Mouse (Mus musculus): ENCODE data around the gene Ctsll3. TPM values are rescaled to one million over a fixed set of nuclear protein-coding genes. Genes with fewer than 3 reads are reported as not detected.

The Ctsll3 gene
- not detected for total RNA-seq (2021)
- long read RNA-seq, experiment 1 = 0 reads
- long read RNA-seq, experiment 2 = 0 reads

- no peak for DNase-seq (ENCODE audit: low spot score in 2 of 2)
Observed at GRCm38 (mm10) chr13:60802749-60803148, at the start of gene Ctsll3. TSS of gene Ctsll3 (minus strand) at chr13:60802849.

- no peak for DNase-seq (ENCODE audit: low spot score in 2 of 2)
Observed at GRCm38 (mm10) chr13:60848241-60849120, 45.8 kb upstream of the Ctsll3 start.

- no peak for DNase-seq (ENCODE audit: low spot score in 2 of 2)
Observed at GRCm38 (mm10) chr13:60843153-60843552, 40.5 kb upstream of the Ctsll3 start.

DNA sequence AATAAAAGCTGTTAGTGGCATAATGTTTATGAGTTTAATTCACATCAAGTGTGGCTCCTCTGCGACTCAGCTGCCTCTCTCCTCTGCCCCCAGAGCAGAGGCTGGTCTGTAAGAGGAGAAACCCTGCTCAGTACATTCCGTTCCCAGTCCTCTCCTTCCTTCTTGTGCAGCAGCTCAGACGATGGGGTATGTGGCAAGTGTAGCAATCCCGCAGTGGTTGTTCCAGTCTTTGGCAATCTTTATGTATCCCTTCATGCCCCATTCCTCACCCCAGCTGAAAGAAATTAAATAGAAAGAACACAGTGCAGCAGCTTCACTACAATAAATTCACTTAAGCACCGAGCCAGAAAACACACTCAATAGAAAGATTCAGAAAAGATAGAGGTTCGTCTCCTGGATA lies 40.1 kb upstream of the Ctsll3 start:
- no peak for DNase-seq (ENCODE audit: low spot score in 2 of 2)

GRCm38 (mm10) chr13:60839353-60839902 lies 36.8 kb upstream of the Ctsll3 start:
- no peak for DNase-seq (ENCODE audit: low spot score in 2 of 2)

DNA sequence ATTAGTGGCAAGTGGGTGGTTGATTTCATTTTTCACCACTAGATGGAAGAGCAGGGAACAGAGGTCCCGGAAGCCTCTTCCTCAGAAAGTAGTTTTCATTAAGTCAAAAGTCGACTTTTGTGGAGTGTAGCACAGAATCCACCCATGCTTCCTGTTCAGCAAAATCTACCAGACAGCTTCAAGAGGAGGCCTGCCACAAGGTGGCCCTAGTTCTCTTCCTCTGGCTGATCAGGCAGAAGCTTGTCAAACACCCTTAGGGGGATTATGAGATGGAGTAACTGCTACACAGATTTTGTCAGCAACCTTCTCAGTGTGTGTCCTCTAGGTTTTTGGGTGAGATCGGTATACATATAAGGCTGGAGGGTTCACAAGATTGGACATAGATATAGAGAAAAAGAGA lies 23.4 kb upstream of the Ctsll3 start:
- DNase-seq (ENCODE audit: low spot score in 2 of 2) = no peak

DNA sequence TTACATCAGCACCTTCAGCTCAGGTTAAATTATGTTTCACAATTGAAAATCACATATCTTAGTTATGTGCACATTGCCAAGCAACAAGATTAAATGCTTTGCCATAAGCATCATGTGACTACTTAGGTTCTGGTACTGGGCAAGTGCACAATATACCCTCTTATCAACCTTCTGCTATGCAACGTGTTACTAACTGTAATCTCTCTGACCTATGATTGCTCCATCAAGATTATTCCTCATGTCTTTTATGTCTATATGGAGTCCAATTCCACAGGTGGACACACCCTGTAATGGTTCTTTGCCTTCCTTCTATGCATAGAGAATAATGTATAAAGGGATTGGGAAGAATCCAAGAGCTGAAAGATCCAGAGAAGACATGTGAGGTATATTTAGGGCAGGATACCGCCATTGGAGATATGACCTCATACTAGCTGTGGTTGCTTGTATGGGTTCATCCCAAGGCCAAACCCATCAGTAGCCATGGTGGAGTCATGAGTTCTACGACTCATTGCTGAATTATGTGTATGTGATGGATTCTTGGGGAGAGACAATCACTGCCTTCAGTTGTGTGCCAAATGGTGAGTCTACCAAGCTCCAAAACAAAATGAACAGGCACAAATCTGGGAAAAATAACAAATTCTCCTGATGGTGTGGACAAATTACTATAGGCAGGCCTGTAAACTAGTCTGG lies 18.0 kb upstream of the Ctsll3 start:
- no peak for DNase-seq (ENCODE audit: low spot score in 2 of 2)

- peak; percentile 17 to 37 for DNase-seq (ENCODE audit: low spot score in 2 of 2)
Observed at GRCm38 (mm10) chr13:60819469-60819868, 16.8 kb upstream of the Ctsll3 start.

DNA sequence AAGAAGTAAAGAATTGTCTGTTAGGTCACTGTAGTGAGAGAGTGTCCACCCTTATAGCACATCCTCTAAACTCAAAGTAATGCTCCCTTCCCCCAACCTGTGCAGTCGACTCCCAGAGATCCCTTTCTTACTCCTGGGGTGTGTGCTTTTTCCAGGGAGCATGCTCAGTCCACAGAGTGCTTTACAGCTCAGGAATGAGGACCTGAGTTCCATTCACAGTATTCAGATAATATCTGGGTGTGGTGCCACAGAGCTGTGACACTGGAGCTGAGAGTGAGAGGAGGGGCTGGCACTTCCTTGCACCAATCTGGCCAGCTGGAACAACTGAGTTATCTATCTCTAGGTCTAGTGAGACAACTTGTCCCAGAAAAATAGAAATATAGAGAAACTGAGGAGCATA lies 11.1 kb upstream of the Ctsll3 start:
- DNase-seq (ENCODE audit: low spot score in 2 of 2) = no peak

GRCm38 (mm10) chr13:60812768-60813167 lies 10.1 kb upstream of the Ctsll3 start:
- DNase-seq (ENCODE audit: low spot score in 2 of 2) = no peak

DNA sequence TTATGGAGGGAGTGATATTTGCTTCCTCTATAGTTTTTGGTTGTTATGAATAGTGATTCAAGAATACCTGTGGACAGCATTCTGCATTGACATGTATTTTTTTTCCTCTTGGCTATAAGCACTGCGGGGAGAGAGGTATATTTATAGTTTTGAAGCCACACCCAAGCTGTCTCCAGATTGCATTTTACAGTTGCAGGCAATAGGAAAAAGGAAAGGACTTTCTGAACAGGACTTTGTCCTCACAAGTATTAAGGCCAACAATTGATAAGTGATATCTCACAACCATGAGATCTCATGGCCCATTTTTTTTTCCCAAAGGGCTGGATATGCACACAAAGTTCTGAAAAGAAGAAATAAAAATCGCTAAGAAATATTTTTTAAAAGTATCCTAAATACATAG lies 7.0 kb upstream of the Ctsll3 start:
- no peak for DNase-seq (ENCODE audit: low spot score in 2 of 2)

- DNase-seq (ENCODE audit: low spot score in 2 of 2) = no peak
Observed at GRCm38 (mm10) chr13:60789466-60789865, 13.2 kb downstream of the Ctsll3 start.

- DNase-seq (ENCODE audit: low spot score in 2 of 2) = no peak
Observed at GRCm38 (mm10) chr13:60786264-60786663, 16.4 kb downstream of the Ctsll3 start, which contains the start of gene BC051665. TSS of gene BC051665 (minus strand) at chr13:60786364.

GRCm38 (mm10) chr13:60783301-60783700 lies 19.3 kb downstream of the Ctsll3 start:
- no peak for DNase-seq (ENCODE audit: low spot score in 2 of 2)

- no peak for DNase-seq (ENCODE audit: low spot score in 2 of 2)
Observed at GRCm38 (mm10) chr13:60780534-60780933, 22.1 kb downstream of the Ctsll3 start.

DNA sequence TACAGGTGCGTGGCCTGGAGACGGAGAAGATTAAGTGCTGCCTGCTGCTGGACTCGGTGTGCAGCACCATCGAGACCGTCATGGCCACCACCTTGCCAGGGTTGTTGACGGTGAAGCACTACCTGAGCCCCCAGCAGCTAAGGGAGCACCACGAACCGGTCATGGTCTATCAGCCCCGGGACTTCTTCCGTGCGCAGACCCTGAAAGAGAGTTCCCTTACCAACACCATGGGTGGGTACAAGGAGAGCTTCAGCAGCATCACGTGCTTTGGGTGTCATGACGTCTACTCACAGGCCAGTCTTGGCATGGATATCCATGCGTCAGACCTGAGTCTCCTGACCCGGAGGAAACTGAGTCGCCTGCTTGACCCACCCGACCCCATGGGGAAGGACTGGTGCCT lies 41.5 kb downstream of the Ctsll3 start:
- DNase-seq (ENCODE audit: low spot score in 2 of 2) = no peak

- no peak for DNase-seq (ENCODE audit: low spot score in 2 of 2)
Observed at GRCm38 (mm10) chr13:60760392-60760791, 42.3 kb downstream of the Ctsll3 start.

DNA sequence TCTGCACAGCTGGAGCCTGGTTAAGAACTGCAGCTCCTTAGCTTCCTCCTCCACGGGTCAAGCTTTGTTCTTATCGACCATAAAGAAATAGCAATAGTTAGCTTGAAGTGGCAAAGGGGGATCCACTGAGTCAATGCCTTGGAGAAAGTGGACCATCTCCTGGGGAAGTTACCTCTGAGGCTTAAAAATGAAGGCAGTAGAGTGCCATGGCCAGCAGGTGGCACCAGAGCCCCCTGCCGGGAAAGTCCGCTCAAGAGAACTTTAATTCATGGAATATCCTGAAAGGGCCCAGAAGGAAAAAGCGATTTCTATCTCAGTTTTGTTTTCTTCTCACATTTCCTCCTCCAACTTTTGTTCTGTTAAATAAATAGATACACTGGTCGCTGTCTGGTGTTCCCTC lies 43.5 kb downstream of the Ctsll3 start:
- peak; percentile 64 to 66 for DNase-seq (ENCODE audit: low spot score in 2 of 2)

- peak in 1 of 2 experiments; percentile 1 for DNase-seq (ENCODE audit: low spot score in 2 of 2)
Observed at GRCm38 (mm10) chr13:60757292-60757691, 45.4 kb downstream of the Ctsll3 start.

GRCm38 (mm10) chr13:60755251-60755650 lies 47.4 kb downstream of the Ctsll3 start:
- no peak for DNase-seq (ENCODE audit: low spot score in 2 of 2)

- DNase-seq (ENCODE audit: low spot score in 2 of 2) = no peak
Observed at GRCm38 (mm10) chr13:60753216-60753615, 49.4 kb downstream of the Ctsll3 start.

DNA sequence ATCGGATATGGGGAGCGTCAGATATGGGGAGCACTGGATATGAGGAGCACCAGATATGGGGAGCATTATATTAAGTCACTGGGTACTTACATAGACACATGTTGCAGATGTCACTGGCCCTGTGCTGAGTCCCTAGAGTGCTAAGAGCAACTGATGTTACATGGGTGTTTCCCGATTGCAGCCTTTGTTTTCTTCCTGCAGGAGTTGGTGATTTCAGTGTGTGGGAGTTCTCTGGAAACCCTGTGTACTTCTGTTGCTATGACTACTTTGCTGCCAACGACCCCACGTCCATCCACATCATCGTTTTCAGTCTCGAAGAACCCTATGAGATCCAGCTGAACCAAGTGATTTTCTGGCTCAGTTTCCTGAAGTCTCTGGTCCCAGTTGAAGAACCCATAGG lies 51.7 kb downstream of the Ctsll3 start:
- no peak for DNase-seq (ENCODE audit: low spot score in 2 of 2)

Measured in left cerebral cortex, adult 18-20 months (tissue).